Mouse (Mus musculus): ENCODE measurements at regions not wholly inside any gene's neighbourhood (a gene's known extent, or its start where the extent isn't known, plus 50 kb on each side); places are given as distances from the start of the nearest gene placed in this dataset.
A peak's percentile ranks its signal among the peaks of the same experiment; 100 is the strongest.

GRCm38 (mm10) chr3:48911758-48912157 lies 845.4 kb downstream of the Pcdh18 start:
- no peak for DNase-seq (ENCODE audit: low read depth in 3 of 3, low spot score in 3 of 3)

GRCm38 (mm10) chr3:48890403-48890802 lies 866.7 kb downstream of the Pcdh18 start:
- Histone ChIP-seq H3K36me3 (replicated peaks; ENCODE audit: control insufficient read depth, insufficient read depth, low read depth) (no peaks in the 10 kb centered on the region), H3K9ac (replicated peaks) (no peak overlapping the region), H3K27ac (no peak overlapping the region), H3K4me3 (ENCODE audit: insufficient read depth in 1 of 2, low read depth in 2 of 2, low read length in 2 of 2) (no peak overlapping the region), H3K4me2 (ENCODE audit: low read depth) (no peak overlapping the region), H3K4me1 (replicated peaks; ENCODE audit: control insufficient read depth in 2 of 2, insufficient read depth in 2 of 2, low read length in 1 of 2) (no peaks in the 10 kb centered on the region), H3K9me3 (ENCODE audit: control insufficient read depth, low read length) (no peaks in the 10 kb centered on the region), H3K27me3 (ENCODE audit: control insufficient read depth, insufficient read depth, low read length) (no peaks in the 10 kb centered on the region)
- DNase-seq (ENCODE audit: low read depth in 3 of 3, low spot score in 3 of 3): no peak
- 64% methylated on average over 3 of the region's 3 CpGs for WGBS (ENCODE audit: insufficient replicate concordance)
- no peak for ATAC-seq (ENCODE audit: insufficient read depth)
- TF ChIP-seq CTCF (IDR thresholded peaks at IDR 0.05; ENCODE audit: low read depth) (no peak), EP300 (IDR thresholded peaks at IDR 0.05; ENCODE audit: low read depth) (no peak)

More at GRCm38 (mm10) chr3:48911758-48912157, 845.4 kb downstream of the Pcdh18 start:
- WGBS (ENCODE audit: insufficient replicate concordance): 35% methylated on average over 2 of the region's 2 CpGs
- H3K9ac ChIP-seq (replicated peaks): no peak overlapping the region
- no peak for ATAC-seq (ENCODE audit: insufficient read depth)
- TF ChIP-seq EP300 (IDR thresholded peaks at IDR 0.05; ENCODE audit: low read depth): no peak
- TF ChIP-seq CTCF (IDR thresholded peaks at IDR 0.05; ENCODE audit: low read depth): no peak
- no peaks in the 10 kb centered on the region for H3K4me1 ChIP-seq (replicated peaks; ENCODE audit: control insufficient read depth in 2 of 2, insufficient read depth in 2 of 2, low read length in 1 of 2)
- H3K27me3 ChIP-seq (ENCODE audit: control insufficient read depth, insufficient read depth, low read length): no peaks in the 10 kb centered on the region
- H3K9me3 ChIP-seq (ENCODE audit: control insufficient read depth, low read length): no peaks in the 10 kb centered on the region
- no peak overlapping the region for H3K27ac ChIP-seq
- no peak overlapping the region for H3K4me3 ChIP-seq (ENCODE audit: insufficient read depth in 1 of 2, low read depth in 2 of 2, low read length in 2 of 2)
- no peaks in the 10 kb centered on the region for H3K36me3 ChIP-seq (replicated peaks; ENCODE audit: control insufficient read depth, insufficient read depth, low read depth)
- H3K4me2 ChIP-seq (ENCODE audit: low read depth): no peak overlapping the region

GRCm38 (mm10) chr3:48887885-48888284 lies 869.2 kb downstream of the Pcdh18 start:
- Histone ChIP-seq H3K4me3 (ENCODE audit: insufficient read depth in 1 of 2, low read depth in 2 of 2, low read length in 2 of 2) (no peak overlapping the region), H3K36me3 (replicated peaks; ENCODE audit: control insufficient read depth, insufficient read depth, low read depth) (no peaks in the 10 kb centered on the region), H3K27me3 (ENCODE audit: control insufficient read depth, insufficient read depth, low read length) (no peaks in the 10 kb centered on the region), H3K4me1 (replicated peaks; ENCODE audit: control insufficient read depth in 2 of 2, insufficient read depth in 2 of 2, low read length in 1 of 2) (no peaks in the 10 kb centered on the region), H3K9ac (replicated peaks) (no peak overlapping the region), H3K4me2 (ENCODE audit: low read depth) (no peak overlapping the region), H3K9me3 (ENCODE audit: control insufficient read depth, low read length) (no peaks in the 10 kb centered on the region), H3K27ac (no peak overlapping the region)
- ATAC-seq (ENCODE audit: insufficient read depth) (no peak), DNase-seq (ENCODE audit: low read depth in 3 of 3, low spot score in 3 of 3) (no peak)
- TF ChIP-seq CTCF (IDR thresholded peaks at IDR 0.05; ENCODE audit: low read depth): no peak
- no peak for TF ChIP-seq EP300 (IDR thresholded peaks at IDR 0.05; ENCODE audit: low read depth)
- WGBS (ENCODE audit: insufficient replicate concordance): 37% methylated on average over 4 of the region's 4 CpGs

- H3K27me3 ChIP-seq (ENCODE audit: control insufficient read depth, insufficient read depth, low read length): no peaks in the 10 kb centered on the region
- H3K36me3 ChIP-seq (replicated peaks; ENCODE audit: control insufficient read depth, insufficient read depth, low read depth): no peaks in the 10 kb centered on the region
- TF ChIP-seq EP300 (IDR thresholded peaks at IDR 0.05; ENCODE audit: low read depth): no peak
- TF ChIP-seq CTCF (IDR thresholded peaks at IDR 0.05; ENCODE audit: low read depth): no peak
- no peak overlapping the region for H3K4me3 ChIP-seq (ENCODE audit: insufficient read depth in 1 of 2, low read depth in 2 of 2, low read length in 2 of 2)
- WGBS (ENCODE audit: insufficient replicate concordance): 41% methylated on average over 2 of the region's 2 CpGs
- no peaks in the 10 kb centered on the region for H3K4me1 ChIP-seq (replicated peaks; ENCODE audit: control insufficient read depth in 2 of 2, insufficient read depth in 2 of 2, low read length in 1 of 2)
- DNase-seq (ENCODE audit: low read depth in 3 of 3, low spot score in 3 of 3) (no peak), ATAC-seq (ENCODE audit: insufficient read depth) (no peak)
- no peak overlapping the region for H3K4me2 ChIP-seq (ENCODE audit: low read depth)
- H3K27ac ChIP-seq: no peak overlapping the region
- H3K9ac ChIP-seq (replicated peaks): no peak overlapping the region
- H3K9me3 ChIP-seq (ENCODE audit: control insufficient read depth, low read length): no peaks in the 10 kb centered on the region
Measured at GRCm38 (mm10) chr3:48869527-48869926, 887.6 kb downstream of the Pcdh18 start.

GRCm38 (mm10) chr3:48846049-48846653 lies 911.0 kb downstream of the Pcdh18 start:
- no peak overlapping the region for H3K4me2 ChIP-seq (ENCODE audit: low read depth)

More at GRCm38 (mm10) chr3:48846049-48846653, 911.0 kb downstream of the Pcdh18 start:
- DNase-seq (ENCODE audit: low read depth in 3 of 3, low spot score in 3 of 3) (peak in 2 of 3 experiments; percentile 9 to 10), ATAC-seq (ENCODE audit: insufficient read depth) (no peak)
- Histone ChIP-seq H3K27me3 (ENCODE audit: control insufficient read depth, insufficient read depth, low read length) (no peaks in the 10 kb centered on the region), H3K9me3 (ENCODE audit: control insufficient read depth, low read length) (no peaks in the 10 kb centered on the region), H3K27ac (no peak overlapping the region), H3K4me1 (replicated peaks; ENCODE audit: control insufficient read depth in 2 of 2, insufficient read depth in 2 of 2, low read length in 1 of 2) (no peaks in the 10 kb centered on the region), H3K9ac (replicated peaks) (no peak overlapping the region), H3K4me3 (ENCODE audit: insufficient read depth in 1 of 2, low read depth in 2 of 2, low read length in 2 of 2) (no peak overlapping the region), H3K36me3 (replicated peaks; ENCODE audit: control insufficient read depth, insufficient read depth, low read depth) (no peaks in the 10 kb centered on the region)
- WGBS (ENCODE audit: insufficient replicate concordance): 49% methylated on average over 6 of the region's 6 CpGs
- TF ChIP-seq EP300 (IDR thresholded peaks at IDR 0.05; ENCODE audit: low read depth) (no peak), CTCF (IDR thresholded peaks at IDR 0.05; ENCODE audit: low read depth) (peak; percentile 35; the same call in 1 of the 2 replicates)
